Mouse (Mus musculus): Measurements from ENCODE around the gene Bloc1s3. TPM values are rescaled to one million over a fixed set of nuclear protein-coding genes. Genes with fewer than 3 reads are reported as not detected.

Bloc1s3 gene
- polyA plus RNA-seq (2014; fragmentation: Nextera tagmentation; extraction: Ambion mirVana): 0.74 and 0.93 TPM in 2 replicates

GRCm38 (mm10) chr7:19508150-19508923, at the start of gene Bloc1s3, which contains the start of gene Trappc6a:
Gene Bloc1s3, minus strand, starts transcription at chr7:19508367.
Gene Trappc6a, plus strand, starts transcription at chr7:19508395.
- H3K9me3 ChIP-seq (ENCODE audit: control insufficient read depth, low read length): no peaks in the 10 kb centered on the region
- peak within 1 kb of the TSS; percentile 86 for H3K9ac ChIP-seq (ENCODE audit: low read depth, low read length)
- no peaks in the 10 kb centered on the region for H3K36me3 ChIP-seq (ENCODE audit: control insufficient read depth, insufficient read depth, low read length)
- H3K4me3 ChIP-seq (ENCODE audit: low read depth, low read length): peak within 1 kb of the TSS; percentile 81
- no peaks in the 10 kb centered on the region for H3K4me1 ChIP-seq (ENCODE audit: control insufficient read depth, insufficient read depth, low read length)
- WGBS: under 1% methylated on average over 46 of the region's 56 CpGs
- H3K27ac ChIP-seq (replicated peaks; ENCODE audit: low read depth, low read length): peak within 1 kb of the TSS; percentile 75
- ATAC-seq (ENCODE audit: low read depth) (peak; percentile 97), DNase-seq (ENCODE audit: low spot score) (peak; percentile 97)
- peak within 1 kb of the TSS; percentile 98 for H3K4me2 ChIP-seq (ENCODE audit: low read depth, low read length)
- H3K27me3 ChIP-seq (replicated peaks; ENCODE audit: control insufficient read depth, insufficient read depth, low read length): no peaks in the 10 kb centered on the region

- peaks cover 22% of the 10 kb centered on the region for H3K4me1 ChIP-seq (ENCODE audit: control insufficient read depth, insufficient read depth, low read length)
- WGBS: 85% methylated on average over 2 of the region's 2 CpGs
Observed at GRCm38 (mm10) chr7:19557086-19557485, 48.9 kb upstream of the Bloc1s3 start.

GRCm38 (mm10) chr7:19554168-19554567, 46.0 kb upstream of the Bloc1s3 start:
- peaks cover 4% of the 10 kb centered on the region; the same call in 1 of the 2 replicates for H3K4me1 ChIP-seq (ENCODE audit: control insufficient read depth, insufficient read depth, low read length)
- H3K4me2 ChIP-seq (ENCODE audit: low read depth, low read length): no peak overlapping the region
- H3K4me3 ChIP-seq (ENCODE audit: low read depth, low read length): no peak overlapping the region
- H3K9ac ChIP-seq (ENCODE audit: low read depth, low read length): peak overlapping the region; percentile 32; the same call in 1 of the 2 replicates
- WGBS: 71% methylated on average over 1 of the region's 1 CpGs
- peaks cover 20% of the 10 kb centered on the region for H3K36me3 ChIP-seq (ENCODE audit: control insufficient read depth, insufficient read depth, low read length)
- H3K27ac ChIP-seq (replicated peaks; ENCODE audit: low read depth, low read length): no peak overlapping the region
- no peaks in the 10 kb centered on the region for H3K9me3 ChIP-seq (ENCODE audit: control insufficient read depth, low read length)
- DNase-seq (ENCODE audit: low spot score): no peak
- no peak for ATAC-seq (ENCODE audit: low read depth)
- no peaks in the 10 kb centered on the region for H3K27me3 ChIP-seq (replicated peaks; ENCODE audit: control insufficient read depth, insufficient read depth, low read length)

More at GRCm38 (mm10) chr7:19557086-19557485, 48.9 kb upstream of the Bloc1s3 start:
- Histone ChIP-seq H3K9ac (ENCODE audit: low read depth, low read length) (no peak overlapping the region), H3K4me3 (ENCODE audit: low read depth, low read length) (no peak overlapping the region), H3K9me3 (ENCODE audit: control insufficient read depth, low read length) (no peaks in the 10 kb centered on the region), H3K36me3 (ENCODE audit: control insufficient read depth, insufficient read depth, low read length) (peaks cover 19% of the 10 kb centered on the region), H3K4me2 (ENCODE audit: low read depth, low read length) (no peak overlapping the region), H3K27me3 (replicated peaks; ENCODE audit: control insufficient read depth, insufficient read depth, low read length) (no peaks in the 10 kb centered on the region), H3K27ac (replicated peaks; ENCODE audit: low read depth, low read length) (no peak overlapping the region)
- no peak for ATAC-seq (ENCODE audit: low read depth)
- DNase-seq (ENCODE audit: low spot score): no peak

GRCm38 (mm10) chr7:19552443-19552842, 44.3 kb upstream of the Bloc1s3 start:
- DNase-seq (ENCODE audit: low spot score) (peak; percentile 14), ATAC-seq (ENCODE audit: low read depth) (no peak)
- H3K36me3 ChIP-seq (ENCODE audit: control insufficient read depth, insufficient read depth, low read length): peaks cover 20% of the 10 kb centered on the region
- no peak overlapping the region for H3K27ac ChIP-seq (replicated peaks; ENCODE audit: low read depth, low read length)
- whole genome bisulfite sequencing: 56% methylated on average over 2 of the region's 2 CpGs
- H3K9ac ChIP-seq (ENCODE audit: low read depth, low read length): no peak overlapping the region
- no peaks in the 10 kb centered on the region for H3K9me3 ChIP-seq (ENCODE audit: control insufficient read depth, low read length)
- H3K4me1 ChIP-seq (ENCODE audit: control insufficient read depth, insufficient read depth, low read length): no peaks in the 10 kb centered on the region
- H3K27me3 ChIP-seq (replicated peaks; ENCODE audit: control insufficient read depth, insufficient read depth, low read length): no peaks in the 10 kb centered on the region
- no peak overlapping the region for H3K4me2 ChIP-seq (ENCODE audit: low read depth, low read length)
- H3K4me3 ChIP-seq (ENCODE audit: low read depth, low read length): no peak overlapping the region

GRCm38 (mm10) chr7:19551634-19552033, 43.5 kb upstream of the Bloc1s3 start:
- Histone ChIP-seq H3K9ac (ENCODE audit: low read depth, low read length) (no peak overlapping the region), H3K27ac (replicated peaks; ENCODE audit: low read depth, low read length) (no peak overlapping the region), H3K9me3 (ENCODE audit: control insufficient read depth, low read length) (no peaks in the 10 kb centered on the region), H3K4me1 (ENCODE audit: control insufficient read depth, insufficient read depth, low read length) (no peaks in the 10 kb centered on the region), H3K27me3 (replicated peaks; ENCODE audit: control insufficient read depth, insufficient read depth, low read length) (no peaks in the 10 kb centered on the region), H3K36me3 (ENCODE audit: control insufficient read depth, insufficient read depth, low read length) (peaks cover 20% of the 10 kb centered on the region), H3K4me3 (ENCODE audit: low read depth, low read length) (no peak overlapping the region), H3K4me2 (ENCODE audit: low read depth, low read length) (no peak overlapping the region)
- DNase-seq (ENCODE audit: low spot score) (no peak), ATAC-seq (ENCODE audit: low read depth) (no peak)
- 71% methylated on average over 5 of the region's 5 CpGs for WGBS

- 84% methylated on average over 10 of the region's 10 CpGs for WGBS
Observed at GRCm38 (mm10) chr7:19549394-19549793, 41.2 kb upstream of the Bloc1s3 start.

GRCm38 (mm10) chr7:19547344-19547969, 39.3 kb upstream of the Bloc1s3 start:
- Histone ChIP-seq H3K4me2 (ENCODE audit: low read depth, low read length) (no peak overlapping the region), H3K4me1 (ENCODE audit: control insufficient read depth, insufficient read depth, low read length) (peaks cover under 1% of the 10 kb centered on the region; the same call in 1 of the 2 replicates), H3K27ac (replicated peaks; ENCODE audit: low read depth, low read length) (no peak overlapping the region), H3K4me3 (ENCODE audit: low read depth, low read length) (no peak overlapping the region), H3K27me3 (replicated peaks; ENCODE audit: control insufficient read depth, insufficient read depth, low read length) (no peaks in the 10 kb centered on the region), H3K9me3 (ENCODE audit: control insufficient read depth, low read length) (no peaks in the 10 kb centered on the region), H3K9ac (ENCODE audit: low read depth, low read length) (no peak overlapping the region), H3K36me3 (ENCODE audit: control insufficient read depth, insufficient read depth, low read length) (peaks cover 4% of the 10 kb centered on the region; the same call in 1 of the 2 replicates)
- DNase-seq (ENCODE audit: low spot score) (no peak), ATAC-seq (ENCODE audit: low read depth) (no peak)
- 51% methylated on average over 2 of the region's 2 CpGs for WGBS

More at GRCm38 (mm10) chr7:19549394-19549793, 41.2 kb upstream of the Bloc1s3 start:
- ATAC-seq (ENCODE audit: low read depth): no peak
- Histone ChIP-seq H3K27me3 (replicated peaks; ENCODE audit: control insufficient read depth, insufficient read depth, low read length) (no peaks in the 10 kb centered on the region), H3K4me2 (ENCODE audit: low read depth, low read length) (no peak overlapping the region), H3K4me3 (ENCODE audit: low read depth, low read length) (no peak overlapping the region), H3K9me3 (ENCODE audit: control insufficient read depth, low read length) (no peaks in the 10 kb centered on the region), H3K4me1 (ENCODE audit: control insufficient read depth, insufficient read depth, low read length) (no peaks in the 10 kb centered on the region), H3K27ac (replicated peaks; ENCODE audit: low read depth, low read length) (no peak overlapping the region), H3K36me3 (ENCODE audit: control insufficient read depth, insufficient read depth, low read length) (peaks cover 12% of the 10 kb centered on the region), H3K9ac (ENCODE audit: low read depth, low read length) (no peak overlapping the region)
- DNase-seq (ENCODE audit: low spot score): no peak

GRCm38 (mm10) chr7:19546007-19546406, 37.8 kb upstream of the Bloc1s3 start:
- no peak for DNase-seq (ENCODE audit: low spot score)
- Histone ChIP-seq H3K4me3 (ENCODE audit: low read depth, low read length) (no peak overlapping the region), H3K36me3 (ENCODE audit: control insufficient read depth, insufficient read depth, low read length) (no peaks in the 10 kb centered on the region), H3K4me1 (ENCODE audit: control insufficient read depth, insufficient read depth, low read length) (peaks cover 11% of the 10 kb centered on the region; the same call in 1 of the 2 replicates), H3K4me2 (ENCODE audit: low read depth, low read length) (no peak overlapping the region), H3K27me3 (replicated peaks; ENCODE audit: control insufficient read depth, insufficient read depth, low read length) (no peaks in the 10 kb centered on the region), H3K27ac (replicated peaks; ENCODE audit: low read depth, low read length) (no peak overlapping the region), H3K9ac (ENCODE audit: low read depth, low read length) (no peak overlapping the region), H3K9me3 (ENCODE audit: control insufficient read depth, low read length) (no peaks in the 10 kb centered on the region)
- 54% methylated on average over 3 of the region's 3 CpGs for WGBS
- ATAC-seq (ENCODE audit: low read depth): no peak
